Comparison of ENCODE assay signal across 20 mouse cellular contexts in the genomic region with DNA sequence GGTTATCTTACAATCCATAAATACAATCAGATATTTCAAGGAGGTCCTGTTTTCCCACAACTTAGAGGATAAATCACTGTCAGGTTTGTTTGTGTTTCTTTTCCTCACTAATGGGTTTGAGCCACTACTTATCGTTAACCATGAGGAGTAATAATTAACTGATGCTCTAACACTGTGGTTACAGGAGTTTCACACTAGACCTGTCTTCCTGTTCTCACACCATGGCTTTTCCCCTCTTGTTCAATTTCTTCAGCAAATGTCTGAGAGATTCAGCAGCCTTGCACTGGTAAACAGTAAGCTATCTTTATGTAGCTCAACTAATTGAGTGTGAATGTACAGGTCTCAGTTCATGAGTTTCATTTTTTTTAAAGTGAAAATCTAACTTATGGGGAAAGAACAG.
DNase-seq lines count a peak whose midpoint lies in the region; ATAC-seq and TF ChIP-seq lines count a peak whose summit lies in the region.
"Had no signal": no experiment of that assay in that cellular context is flagged by ENCODE, and none has a peak within 500 bp of the region (broad histone marks: within the 10 kb centered on the region; RNA-seq: fewer than 3 reads in every experiment).

No protein-coding gene starts in this region.

- 10% methylated on average over 1 of the region's 1 CpGs for WGBS in kidney, embryonic 15.5 days
- 10% methylated on average over 1 of the region's 1 CpGs for WGBS in kidney, postnatal 0 days

- no peak for TF ChIP-seq CTCF in kidney, postnatal 0 days (IDR thresholded peaks at IDR 0.05; ENCODE audit: low read depth)

- no peak overlapping the region for H3K4me3 ChIP-seq in kidney, embryonic 15.5 days (replicated peaks)
- no peak overlapping the region for H3K4me3 ChIP-seq in kidney, postnatal 0 days (replicated peaks; ENCODE audit: low read depth, low read length)
- H3K4me3 ChIP-seq: embryonic facial prominence, embryonic 10.5 days; embryonic facial prominence, embryonic 12.5 days; forebrain, embryonic 13.5 days; forebrain, embryonic 15.5 days had no signal

- no peaks in the 10 kb centered on the region for H3K4me1 ChIP-seq in kidney, embryonic 15.5 days
- no peaks in the 10 kb centered on the region for H3K4me1 ChIP-seq in kidney, postnatal 0 days (replicated peaks; ENCODE audit: insufficient read depth, low read length)
- H3K4me1 ChIP-seq: embryonic facial prominence, embryonic 10.5 days; embryonic facial prominence, embryonic 12.5 days; forebrain, embryonic 13.5 days; forebrain, embryonic 15.5 days had no signal

- no peaks in the 10 kb centered on the region for H3K36me3 ChIP-seq in kidney, embryonic 15.5 days
- H3K36me3 ChIP-seq in kidney, postnatal 0 days (ENCODE audit: insufficient read depth, low read length), result no peaks in the 10 kb centered on the region
- H3K36me3 ChIP-seq: embryonic facial prominence, embryonic 10.5 days; embryonic facial prominence, embryonic 12.5 days; forebrain, embryonic 15.5 days had no signal

- ATAC-seq in kidney, embryonic 15.5 days (replicated peaks; ENCODE audit: low FRiP score), result peak; percentile 92
- ATAC-seq in kidney, postnatal 0 days (replicated peaks; ENCODE audit: low FRiP score, low read depth), result peak; percentile 40
- ATAC-seq: activated CD4-positive, CD25-positive, alpha-beta regulatory T cell, adult 4 months; forebrain, embryonic 13.5 days; forebrain, embryonic 15.5 days had no signal

- no peaks in the 10 kb centered on the region for H3K27me3 ChIP-seq in kidney, embryonic 15.5 days
- no peaks in the 10 kb centered on the region for H3K27me3 ChIP-seq in kidney, postnatal 0 days (ENCODE audit: insufficient read depth, low read length)
- H3K27me3 ChIP-seq: embryonic facial prominence, embryonic 12.5 days; forebrain, embryonic 13.5 days; forebrain, embryonic 15.5 days had no signal

- H3K4me2 ChIP-seq in kidney, embryonic 15.5 days, result no peak overlapping the region
- no peak overlapping the region for H3K4me2 ChIP-seq in kidney, postnatal 0 days (ENCODE audit: low read length)
- H3K4me2 ChIP-seq: embryonic facial prominence, embryonic 12.5 days; forebrain, embryonic 13.5 days; forebrain, embryonic 15.5 days had no signal

- H3K9me3 ChIP-seq in kidney, embryonic 15.5 days (replicated peaks), result no peaks in the 10 kb centered on the region
- H3K9me3 ChIP-seq in kidney, postnatal 0 days (replicated peaks; ENCODE audit: low read length), result no peaks in the 10 kb centered on the region
- H3K9me3 ChIP-seq: embryonic facial prominence, embryonic 10.5 days; embryonic facial prominence, embryonic 12.5 days; forebrain, embryonic 13.5 days; forebrain, embryonic 15.5 days had no signal

- H3K27ac ChIP-seq in kidney, embryonic 15.5 days, result peak overlapping the region; percentile 14; the same call in 1 of the 2 replicates
- H3K27ac ChIP-seq in kidney, postnatal 0 days, result no peak overlapping the region
- H3K27ac ChIP-seq: embryonic facial prominence, embryonic 10.5 days; embryonic facial prominence, embryonic 12.5 days; forebrain, embryonic 13.5 days; forebrain, embryonic 15.5 days had no signal

- H3K9ac ChIP-seq in kidney, embryonic 15.5 days, result no peak overlapping the region
- no peak overlapping the region for H3K9ac ChIP-seq in kidney, postnatal 0 days (ENCODE audit: low read depth, low read length)
- H3K9ac ChIP-seq: embryonic facial prominence, embryonic 12.5 days; forebrain, embryonic 13.5 days; forebrain, embryonic 15.5 days had no signal

- peak; percentile 41 for DNase-seq in kidney, adult 9 months
- DNase-seq in kidney, postnatal 25 days, result no peak
- DNase-seq in kidney, postnatal 4 days, result no peak
- DNase-seq in kidney, postnatal 0 days (ENCODE audit: low spot score), result peak; percentile 42
- no peak for DNase-seq in kidney, postnatal 14 days
- DNase-seq in spleen, postnatal 10 days (ENCODE audit: low spot score in 2 of 2), result no peak
- DNase-seq: adrenal gland, adult 8-10 months; adrenal gland, postnatal 14 days; adrenal gland, postnatal 36 days; cerebellum, adult 11-12 months; cerebellum, adult 2 months; cerebellum, adult 9-10 months; cerebellum, postnatal 10 days; cerebellum, postnatal 25 days had no signal

Comparison
In these comparisons a context has a peak if more than half of its experiments do, and no peak if none do; other contexts are left out.
1. DNase-seq: peak in kidney, adult 9 months (single experiment) and kidney, postnatal 0 days (single experiment); none in kidney, postnatal 25 days (0 of 2), kidney, postnatal 4 days (0 of 2), kidney, postnatal 14 days (single experiment) and spleen, postnatal 10 days (0 of 2).